ENCODE assay signal across 9 mouse cellular contexts in genomic region chr6:125354352-125355151, GRCm38 (mm10). TPM values are rescaled to one million over a fixed set of nuclear protein-coding genes. Genes with fewer than 3 reads are reported as not detected.
DNase-seq lines count a peak whose midpoint lies in the region; ATAC-seq and TF ChIP-seq lines count a peak whose summit lies in the region.
"Had no signal": no experiment of that assay in that cellular context is flagged by ENCODE, and none has a peak within 500 bp of the region (broad histone marks: within the 10 kb centered on the region; RNA-seq: fewer than 3 reads in every experiment).

No protein-coding gene starts in this region.

- no peak for TF ChIP-seq EP300 in stomach, postnatal 0 days (optimal IDR thresholded peaks at IDR 0.05)

- H3K4me3 ChIP-seq in midbrain, embryonic 10.5 days: no peak overlapping the region
- no peak overlapping the region for H3K4me3 ChIP-seq in midbrain, embryonic 14.5 days (replicated peaks; ENCODE audit: low read depth, low read length)
- peak overlapping the region; percentile 45 for H3K4me3 ChIP-seq in lung, adult 2 months (replicated peaks; ENCODE audit: extremely low read depth, low read depth, low read length)
- H3K4me3 ChIP-seq in stomach, postnatal 0 days (ENCODE audit: low read depth, low read length): peak overlapping the region; percentile 24

- no peaks in the 10 kb centered on the region for H3K9me3 ChIP-seq in midbrain, embryonic 10.5 days (replicated peaks)
- H3K9me3 ChIP-seq in midbrain, embryonic 14.5 days (ENCODE audit: control insufficient read depth, low read length): no peaks in the 10 kb centered on the region
- no peaks in the 10 kb centered on the region for H3K9me3 ChIP-seq in stomach, postnatal 0 days (ENCODE audit: control insufficient read depth, low read length)

- peaks cover 45% of the 10 kb centered on the region for H3K4me1 ChIP-seq in midbrain, embryonic 10.5 days
- H3K4me1 ChIP-seq in midbrain, embryonic 14.5 days (ENCODE audit: control insufficient read depth, insufficient read depth, low read length): peaks cover 19% of the 10 kb centered on the region
- H3K4me1 ChIP-seq in lung, adult 2 months (ENCODE audit: control insufficient read depth, insufficient read depth, low read length): peaks cover 46% of the 10 kb centered on the region
- peaks cover 27% of the 10 kb centered on the region for H3K4me1 ChIP-seq in stomach, postnatal 0 days (replicated peaks; ENCODE audit: control insufficient read depth, insufficient read depth)

- H3K4me2 ChIP-seq in midbrain, embryonic 14.5 days (ENCODE audit: low read length): no peak overlapping the region
- peak overlapping the region; percentile 48 for H3K4me2 ChIP-seq in stomach, postnatal 0 days (replicated peaks; ENCODE audit: low read depth)

- H3K36me3 ChIP-seq in midbrain, embryonic 10.5 days: peaks cover 24% of the 10 kb centered on the region
- no peaks in the 10 kb centered on the region for H3K36me3 ChIP-seq in midbrain, embryonic 14.5 days (ENCODE audit: control insufficient read depth, insufficient read depth, low read length)
- H3K36me3 ChIP-seq in stomach, postnatal 0 days (ENCODE audit: control insufficient read depth, insufficient read depth, low read length): peaks cover 25% of the 10 kb centered on the region

- TF ChIP-seq POLR2A in lung, adult 2 months (IDR thresholded peaks at IDR 0.05; ENCODE audit: borderline replicate concordance, extremely low read depth, low read depth, low read length): peak; percentile 51; the same call in 1 of the 2 replicates

- ATAC-seq in midbrain, embryonic 14.5 days (ENCODE audit: low FRiP score, low TSS enrichment): no peak
- peak; percentile 63 for ATAC-seq in stomach, postnatal 0 days (ENCODE audit: low FRiP score, low TSS enrichment)
- no peak for ATAC-seq in activated CD4-positive, CD25-positive, alpha-beta regulatory T cell, adult 4 months

- DNase-seq in midbrain, embryonic 10.5 days (ENCODE audit: low spot score): no peak
- no peak for DNase-seq in midbrain, embryonic 14.5 days
- peak; percentile 64 to 69 for DNase-seq in adrenal gland, adult 18-20 months (ENCODE audit: low spot score in 2 of 2)
- DNase-seq in heart, adult 11 months: peak; percentile 99
- peak; percentile 75 for DNase-seq in kidney, adult 18-20 months
- DNase-seq in lung, adult 2 months: peak; percentile 56
- DNase-seq in stomach, postnatal 0 days (ENCODE audit: low spot score): peak; percentile 72

- H3K27me3 ChIP-seq in midbrain, embryonic 10.5 days (ENCODE audit: low read depth, poor library complexity, severe bottlenecking): peaks cover 73% of the 10 kb centered on the region
- no peaks in the 10 kb centered on the region for H3K27me3 ChIP-seq in midbrain, embryonic 14.5 days (ENCODE audit: control insufficient read depth, insufficient read depth, low read length)
- H3K27me3 ChIP-seq in stomach, postnatal 0 days (ENCODE audit: control insufficient read depth, insufficient read depth, low read length): no peaks in the 10 kb centered on the region

- peak overlapping the region; percentile 24; the same call in 1 of the 2 replicates for H3K27ac ChIP-seq in midbrain, embryonic 10.5 days (replicated peaks)
- H3K27ac ChIP-seq in midbrain, embryonic 14.5 days (replicated peaks; ENCODE audit: low read depth, low read length): no peak overlapping the region
- H3K27ac ChIP-seq in stomach, postnatal 0 days (replicated peaks): peak overlapping the region; percentile 87

- H3K9ac ChIP-seq in midbrain, embryonic 14.5 days (replicated peaks; ENCODE audit: low read length): no peak overlapping the region
- H3K9ac ChIP-seq in stomach, postnatal 0 days (ENCODE audit: low read length): peak overlapping the region; percentile 45

- TF ChIP-seq CTCF in lung, adult 2 months (IDR thresholded peaks at IDR 0.05; ENCODE audit: insufficient read depth, low read length): no peak
- TF ChIP-seq CTCF in stomach, postnatal 0 days (IDR thresholded peaks at IDR 0.05; ENCODE audit: low read depth): peak; percentile 6; the same call in 1 of the 2 replicates

- WGBS in midbrain, embryonic 10.5 days: 9% methylated on average over 14 of the region's 14 CpGs
- WGBS in midbrain, embryonic 14.5 days: 13% methylated on average over 14 of the region's 14 CpGs
- WGBS in lung, adult 2 months: 5% methylated on average over 14 of the region's 14 CpGs
- 10% methylated on average over 14 of the region's 14 CpGs for WGBS in stomach, postnatal 0 days

RNA-seq across cellular contexts. Expression of gene Tnfrsf1a, which starts 5.4 kb away (rescaled TPM):
- 21.7 and 24.5 TPM in 2 replicates for polyA plus RNA-seq in midbrain, embryonic 10.5 days (2016; fragmentation: Nextera tagmentation; extraction: Ambion mirVana)
- 6.8 and 13.4 TPM in 2 replicates for polyA plus RNA-seq in midbrain, embryonic 14.5 days (2014; fragmentation: Nextera tagmentation; extraction: Ambion mirVana)
- total RNA-seq in adrenal gland, adult 18-20 months (2021): 100 to 1,000 TPM; 185 to 291 TPM
- polyA plus RNA-seq in lung, adult 2 months (2012; rRNA removed): 186 and 200 TPM in 2 replicates
- polyA plus RNA-seq in stomach, postnatal 0 days (2015; fragmentation: Nextera tagmentation; extraction: Ambion mirVana): 75.3 and 77.7 TPM in 2 replicates
- polyA plus RNA-seq in activated CD4-positive, CD25-positive, alpha-beta regulatory T cell, adult 4 months (2017; shearing (Covaris generic)): 10 to 100 TPM; 20.2 to 25.5 TPM

RNA-seq across cellular contexts. Expression of gene Plekhg6, which starts 26.0 kb away (rescaled TPM):
- 0.12 and 0.15 TPM in 2 replicates for polyA plus RNA-seq in midbrain, embryonic 10.5 days (2016; fragmentation: Nextera tagmentation; extraction: Ambion mirVana)
- polyA plus RNA-seq in midbrain, embryonic 14.5 days (2014; fragmentation: Nextera tagmentation; extraction: Ambion mirVana): 0.08 TPM in 1 of 2 replicates, not detected in the other
- under 1 TPM in 1 of 2 experiments, not detected in 1; 0.13 TPM for total RNA-seq in adrenal gland, adult 18-20 months (2021)
- polyA plus RNA-seq in lung, adult 2 months (2012; rRNA removed): 1.3 and 2.6 TPM in 2 replicates
- polyA plus RNA-seq in stomach, postnatal 0 days (2015; fragmentation: Nextera tagmentation; extraction: Ambion mirVana): 6.3 and 6.7 TPM in 2 replicates
- not detected for polyA plus RNA-seq in activated CD4-positive, CD25-positive, alpha-beta regulatory T cell, adult 4 months (2017; shearing (Covaris generic))
- total RNA-seq: common myeloid progenitor, adult 5-6 weeks had no signal

RNA-seq across cellular contexts. Expression of gene Scnn1a, which starts 34.1 kb away (rescaled TPM):
- 0.25 and 0.48 TPM in 2 replicates for polyA plus RNA-seq in midbrain, embryonic 10.5 days (2016; fragmentation: Nextera tagmentation; extraction: Ambion mirVana)
- 0.51 and 0.76 TPM in 2 replicates for polyA plus RNA-seq in midbrain, embryonic 14.5 days (2014; fragmentation: Nextera tagmentation; extraction: Ambion mirVana)
- total RNA-seq in adrenal gland, adult 18-20 months (2021): 1 to 10 TPM; 1.3 to 1.7 TPM
- 245 and 249 TPM in 2 replicates for polyA plus RNA-seq in lung, adult 2 months (2012; rRNA removed)
- polyA plus RNA-seq in stomach, postnatal 0 days (2015; fragmentation: Nextera tagmentation; extraction: Ambion mirVana): 18.5 and 20.6 TPM in 2 replicates
- polyA plus RNA-seq in activated CD4-positive, CD25-positive, alpha-beta regulatory T cell, adult 4 months (2017; shearing (Covaris generic)): not detected

RNA-seq across cellular contexts. Expression of gene Ltbr, which starts 40.9 kb away (rescaled TPM):
- polyA plus RNA-seq in midbrain, embryonic 10.5 days (2016; fragmentation: Nextera tagmentation; extraction: Ambion mirVana): 21.2 and 23.5 TPM in 2 replicates
- polyA plus RNA-seq in midbrain, embryonic 14.5 days (2014; fragmentation: Nextera tagmentation; extraction: Ambion mirVana): 10.2 and 13.9 TPM in 2 replicates
- total RNA-seq in adrenal gland, adult 18-20 months (2021): 10 to 100 TPM; 56.6 to 78.9 TPM
- polyA plus RNA-seq in lung, adult 2 months (2012; rRNA removed): 107 and 116 TPM in 2 replicates
- polyA plus RNA-seq in stomach, postnatal 0 days (2015; fragmentation: Nextera tagmentation; extraction: Ambion mirVana): 71.5 and 73.0 TPM in 2 replicates
- polyA plus RNA-seq in activated CD4-positive, CD25-positive, alpha-beta regulatory T cell, adult 4 months (2017; shearing (Covaris generic)): not detected

Comparison
In these comparisons a context has a peak if more than half of its experiments do, and no peak if none do; other contexts are left out.
1. DNase-seq: peak in adrenal gland, adult 18-20 months (2 of 2), heart, adult 11 months (single experiment), kidney, adult 18-20 months (single experiment), lung, adult 2 months (single experiment) and stomach, postnatal 0 days (single experiment); none in midbrain, embryonic 10.5 days (single experiment) and midbrain, embryonic 14.5 days (single experiment).
2. H3K4me3 ChIP-seq: peak in lung, adult 2 months (single experiment) and stomach, postnatal 0 days (single experiment); none in midbrain, embryonic 10.5 days (single experiment) and midbrain, embryonic 14.5 days (single experiment).
3. RNA of gene Scnn1a, which starts 34.1 kb away (polyA plus RNA-seq): 245 to 249 TPM in lung, adult 2 months and 18.5 to 20.6 TPM in stomach, postnatal 0 days; 0.51 to 0.76 TPM in midbrain, embryonic 14.5 days, 0.25 to 0.48 TPM in midbrain, embryonic 10.5 days and not detected in activated CD4-positive, CD25-positive, alpha-beta regulatory T cell, adult 4 months; every median in the first group is over 10 times any median in the second.